Mouse (Mus musculus): Measurements from ENCODE around the gene Tdrd5. TPM values are rescaled to one million over a fixed set of nuclear protein-coding genes. Genes with fewer than 3 reads are reported as not detected.
"Not testable (repeated sequence)": the region's sequence is repeated elsewhere in the genome, so short reads cannot be mapped to it uniquely, and the experiment has no call there.

The Tdrd5 gene
- polyA plus RNA-seq, 1 experiment from 2014 or later, result not detected

DNA sequence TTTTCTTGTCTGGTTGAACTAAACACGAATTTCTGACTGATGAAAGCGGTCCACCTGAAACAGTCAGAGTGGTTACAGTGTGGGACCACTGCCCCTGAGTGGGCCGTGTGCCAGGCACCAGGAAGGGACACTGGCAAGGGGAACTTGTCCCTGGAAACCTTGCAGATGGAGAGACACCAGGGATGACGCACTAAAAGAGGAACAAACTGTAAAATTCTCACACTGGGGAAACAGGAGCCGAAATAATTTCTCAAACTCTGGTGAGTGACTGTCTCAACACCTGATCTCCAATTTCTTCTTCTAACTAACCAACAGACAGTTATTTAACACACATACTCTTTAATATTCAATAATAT is 17.9 kb downstream of the Tdrd5 start:
- H3K4me1 ChIP-seq, result no peaks in the 10 kb centered on the region
- no peaks in the 10 kb centered on the region for H3K36me3 ChIP-seq
- H3K4me3 ChIP-seq, result no peak overlapping the region
- no peaks in the 10 kb centered on the region for H3K9me3 ChIP-seq (replicated peaks)
- 89% methylated on average over 5 of the region's 5 CpGs for WGBS
- H3K27me3 ChIP-seq (ENCODE audit: low read depth, poor library complexity, severe bottlenecking), result no peaks in the 10 kb centered on the region
- no peak for DNase-seq (ENCODE audit: low spot score)
- no peak overlapping the region for H3K27ac ChIP-seq

DNA sequence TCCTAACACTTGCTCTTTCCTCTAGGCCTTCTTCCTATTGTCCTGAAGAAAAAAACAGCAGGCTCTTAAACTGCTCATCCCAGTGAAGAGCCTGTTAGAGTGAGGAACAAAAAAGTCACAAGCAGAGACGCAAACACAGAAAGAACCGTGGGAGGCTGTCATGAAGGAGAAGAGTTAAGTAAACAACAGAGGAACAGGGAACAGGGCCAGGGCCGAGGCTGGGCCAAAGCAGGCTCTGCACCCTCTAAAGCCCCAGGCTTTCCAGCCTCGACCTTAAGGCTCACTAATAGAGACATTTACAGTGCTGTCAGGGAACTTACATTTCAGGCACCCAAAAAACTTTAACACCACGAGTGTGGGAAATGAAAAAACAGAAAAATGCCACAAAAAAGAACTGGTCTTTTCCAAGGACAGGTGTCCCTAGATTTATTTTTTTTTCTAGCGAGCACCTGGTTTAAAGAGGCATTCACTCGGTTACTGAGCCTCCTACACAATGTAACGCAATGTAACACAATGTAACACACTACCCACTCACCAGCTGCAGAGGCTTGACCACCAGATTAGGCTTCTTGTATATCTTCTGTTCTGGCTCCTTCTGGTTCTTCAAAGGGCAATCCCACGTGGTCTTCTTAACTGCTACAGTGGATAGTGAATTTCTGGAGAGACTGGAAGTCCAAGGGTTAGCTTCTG is 18.5 kb downstream of the Tdrd5 start:
- no peaks in the 10 kb centered on the region for H3K27me3 ChIP-seq (ENCODE audit: low read depth, poor library complexity, severe bottlenecking)
- WGBS, result 57% methylated on average over 9 of the region's 9 CpGs

DNA sequence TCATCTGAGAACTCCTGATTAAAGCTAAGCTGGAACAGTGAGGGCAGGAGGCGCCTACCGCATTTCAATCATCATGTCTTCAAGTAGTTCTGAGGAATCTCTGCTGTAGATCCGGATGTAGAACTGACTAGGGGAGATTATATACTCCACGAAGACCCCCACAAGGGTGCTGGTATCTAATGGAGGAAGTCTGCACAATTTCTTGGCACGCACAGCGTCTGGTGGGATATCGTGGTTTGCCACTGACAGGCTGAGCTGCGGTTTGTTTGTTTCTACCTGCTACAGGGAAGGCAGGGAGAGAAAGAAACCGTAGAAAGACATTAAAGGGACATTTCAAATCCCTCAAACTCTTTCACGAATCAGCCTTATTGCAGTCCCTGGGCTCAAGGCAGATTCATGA is 19.3 kb downstream of the Tdrd5 start:
- no peak overlapping the region for H3K27ac ChIP-seq
- no peak overlapping the region for H3K4me3 ChIP-seq
- H3K27me3 ChIP-seq (ENCODE audit: low read depth, poor library complexity, severe bottlenecking), result no peaks in the 10 kb centered on the region
- DNase-seq (ENCODE audit: low spot score), result no peak
- no peaks in the 10 kb centered on the region for H3K4me1 ChIP-seq
- 82% methylated on average over 10 of the region's 10 CpGs for WGBS
- H3K9me3 ChIP-seq (replicated peaks), result no peaks in the 10 kb centered on the region
- no peaks in the 10 kb centered on the region for H3K36me3 ChIP-seq

More for the DNA sequence above, 18.5 kb downstream of the Tdrd5 start:
- no peaks in the 10 kb centered on the region for H3K36me3 ChIP-seq
- DNase-seq (ENCODE audit: low spot score), result no peak
- H3K9me3 ChIP-seq (replicated peaks), result no peaks in the 10 kb centered on the region
- H3K27ac ChIP-seq, result no peak overlapping the region
- no peaks in the 10 kb centered on the region for H3K4me1 ChIP-seq
- H3K4me3 ChIP-seq, result no peak overlapping the region

DNA sequence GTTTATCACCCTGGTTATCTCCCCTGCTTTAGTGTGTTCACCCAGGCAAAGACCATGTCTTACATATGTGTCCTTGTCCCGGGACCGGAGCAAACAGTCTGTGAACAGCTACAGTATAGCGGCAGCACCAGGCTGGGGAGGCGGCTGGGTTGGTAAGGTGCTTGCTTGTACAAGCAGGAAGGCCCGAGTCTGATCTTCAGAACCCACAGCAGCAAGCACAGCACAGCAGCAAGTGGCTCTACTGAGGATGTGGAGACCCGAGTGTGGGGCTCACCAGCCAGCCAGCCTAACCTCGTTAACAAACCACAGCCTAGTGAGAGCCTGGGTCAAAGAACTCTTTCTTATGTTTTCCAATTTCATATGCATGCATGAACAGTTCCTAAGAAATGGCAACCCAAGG is 23.3 kb downstream of the Tdrd5 start:
- Histone ChIP-seq H3K4me3 (no peak overlapping the region), H3K9me3 (replicated peaks) (no peaks in the 10 kb centered on the region), H3K27ac (no peak overlapping the region), H3K4me1 (no peaks in the 10 kb centered on the region), H3K27me3 (ENCODE audit: low read depth, poor library complexity, severe bottlenecking) (no peaks in the 10 kb centered on the region), H3K36me3 (no peaks in the 10 kb centered on the region)
- WGBS, result 84% methylated on average over 7 of the region's 7 CpGs
- DNase-seq (ENCODE audit: low spot score), result no peak

DNA sequence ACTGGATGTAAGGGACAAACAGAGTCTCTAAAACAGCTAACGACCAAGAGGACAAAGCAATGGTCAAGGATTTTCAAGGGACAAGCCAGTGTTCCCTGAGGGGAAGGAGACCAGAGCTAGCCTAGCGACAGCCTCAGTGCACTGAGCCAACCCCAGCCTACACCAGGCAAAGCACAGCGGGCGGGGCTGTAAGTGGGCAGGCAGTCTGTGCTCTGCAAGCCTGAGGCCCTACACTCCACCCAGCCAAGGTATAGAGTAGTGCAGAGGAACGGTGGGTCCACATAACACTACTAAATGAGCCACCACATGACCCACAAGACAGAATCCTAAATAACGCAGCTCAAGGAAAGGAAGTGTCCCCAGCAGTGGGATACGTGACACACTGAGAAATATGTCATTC is 29.8 kb downstream of the Tdrd5 start:
- H3K27ac ChIP-seq, result no peak overlapping the region
- no peaks in the 10 kb centered on the region for H3K27me3 ChIP-seq (ENCODE audit: low read depth, poor library complexity, severe bottlenecking)
- no peaks in the 10 kb centered on the region for H3K9me3 ChIP-seq (replicated peaks)
- DNase-seq (ENCODE audit: low spot score), result no peak
- no peak overlapping the region for H3K4me3 ChIP-seq
- WGBS, result 59% methylated on average over 7 of the region's 7 CpGs
- 0 out of 2 replicates have a peak, but pooled peaks cover 3% of the 10 kb centered on the region for H3K4me1 ChIP-seq
- H3K36me3 ChIP-seq, result no peaks in the 10 kb centered on the region

DNA sequence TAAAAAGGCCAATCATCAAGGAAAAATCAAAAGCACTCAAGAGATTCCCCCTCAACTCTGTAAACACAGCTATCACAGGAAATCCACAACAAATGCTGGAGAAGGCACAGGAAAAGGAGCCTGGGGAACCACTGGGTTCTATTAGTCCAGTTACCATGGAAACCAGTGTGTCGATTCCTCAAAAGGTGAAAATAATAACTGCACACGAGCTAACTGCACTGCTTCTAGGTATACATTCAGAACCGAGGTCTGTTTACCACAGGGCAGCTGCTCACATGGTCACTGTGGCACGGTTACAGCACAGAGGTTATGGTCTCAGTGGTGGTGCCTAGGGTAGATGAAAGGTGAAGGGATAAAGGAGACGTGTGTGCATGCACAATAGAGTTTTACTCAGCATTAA is 31.8 kb downstream of the Tdrd5 start:
- DNase-seq (ENCODE audit: low spot score), result no peak
- no peaks in the 10 kb centered on the region for H3K27me3 ChIP-seq (ENCODE audit: low read depth, poor library complexity, severe bottlenecking)
- no peaks in the 10 kb centered on the region for H3K9me3 ChIP-seq (replicated peaks)
- H3K4me1 ChIP-seq, result 0 out of 2 replicates have a peak, but pooled peaks cover 3% of the 10 kb centered on the region
- WGBS, result 77% methylated on average over 5 of the region's 5 CpGs
- no peak overlapping the region for H3K4me3 ChIP-seq
- no peak overlapping the region for H3K27ac ChIP-seq
- H3K36me3 ChIP-seq, result no peaks in the 10 kb centered on the region

DNA sequence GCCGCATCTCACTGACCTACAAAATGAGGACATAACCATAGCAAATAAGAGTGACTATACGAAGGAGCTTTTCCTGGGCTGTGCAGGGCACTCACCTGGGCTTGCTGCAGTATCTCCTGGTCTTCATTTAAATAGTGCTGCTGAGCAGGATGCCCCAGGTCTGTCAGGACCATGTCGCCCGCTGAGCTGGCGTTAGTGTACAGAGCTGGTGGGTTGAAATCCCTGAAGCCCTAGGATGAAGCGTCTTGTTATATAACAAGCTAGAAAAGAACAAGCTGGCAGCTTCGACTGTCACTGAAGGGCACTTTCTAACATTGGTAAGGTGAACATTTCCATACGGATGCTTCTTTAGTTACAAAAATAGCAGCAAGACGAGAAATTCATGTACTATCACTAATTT is 33.0 kb downstream of the Tdrd5 start:
- H3K9me3 ChIP-seq (replicated peaks), result no peaks in the 10 kb centered on the region
- H3K4me1 ChIP-seq, result 0 out of 2 replicates have a peak, but pooled peaks cover 3% of the 10 kb centered on the region
- H3K36me3 ChIP-seq, result no peaks in the 10 kb centered on the region
- WGBS, result 86% methylated on average over 9 of the region's 9 CpGs
- H3K27me3 ChIP-seq (ENCODE audit: low read depth, poor library complexity, severe bottlenecking), result no peaks in the 10 kb centered on the region
- no peak overlapping the region for H3K27ac ChIP-seq
- H3K4me3 ChIP-seq, result no peak overlapping the region
- DNase-seq (ENCODE audit: low spot score), result no peak

DNA sequence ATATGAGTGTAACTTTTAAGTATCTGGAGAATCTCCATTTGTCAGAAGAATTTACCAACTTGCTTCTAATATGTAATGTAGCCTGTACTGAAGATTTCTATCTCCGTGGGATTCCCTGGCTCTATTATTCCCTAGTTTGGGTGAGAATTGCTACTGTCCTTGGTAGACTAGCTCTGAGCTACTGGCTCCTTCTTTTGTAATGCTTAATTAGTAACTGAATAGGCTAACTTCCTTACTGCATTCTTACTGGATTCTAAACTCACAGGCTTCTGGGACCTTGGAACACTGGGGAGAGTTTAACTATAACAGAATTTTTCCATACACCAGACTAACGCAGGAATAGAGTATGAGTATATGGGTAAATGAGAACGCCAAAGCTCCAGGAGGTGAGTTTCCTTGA is 34.9 kb downstream of the Tdrd5 start:
- not testable (repeated sequence) for DNase-seq (ENCODE audit: low spot score); H3K4me1 ChIP-seq; H3K27me3 ChIP-seq (ENCODE audit: low read depth, poor library complexity, severe bottlenecking); H3K4me3 ChIP-seq; H3K36me3 ChIP-seq; H3K9me3 ChIP-seq (replicated peaks); H3K27ac ChIP-seq
- 35% methylated on average over 3 of the region's 3 CpGs for WGBS

DNA sequence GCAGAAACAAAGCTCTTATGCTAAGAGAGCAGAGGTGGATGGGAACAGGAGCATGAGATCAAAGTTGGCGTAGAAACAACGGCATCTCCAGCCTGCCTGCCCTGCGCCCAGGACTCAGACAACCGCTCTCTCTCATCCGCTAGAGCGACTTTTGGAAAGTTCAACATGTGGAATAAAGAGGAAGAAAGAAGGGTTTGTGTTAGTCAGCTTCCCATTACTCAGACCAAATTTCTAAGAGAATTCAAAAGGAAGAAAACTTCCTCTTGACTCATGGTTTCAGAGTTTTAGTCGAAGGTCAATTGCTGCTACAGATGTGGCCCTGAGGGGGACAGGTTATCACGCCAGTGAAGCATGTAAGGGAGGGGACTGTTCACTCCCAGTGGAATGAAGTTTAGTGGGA is 39.5 kb downstream of the Tdrd5 start:
- Histone ChIP-seq H3K4me1 (no peaks in the 10 kb centered on the region), H3K36me3 (no peaks in the 10 kb centered on the region), H3K9me3 (replicated peaks) (no peaks in the 10 kb centered on the region), H3K27ac (no peak overlapping the region), H3K27me3 (ENCODE audit: low read depth, poor library complexity, severe bottlenecking) (no peaks in the 10 kb centered on the region), H3K4me3 (no peak overlapping the region)
- no peak for DNase-seq (ENCODE audit: low spot score)
- 91% methylated on average over 8 of the region's 8 CpGs for WGBS

DNA sequence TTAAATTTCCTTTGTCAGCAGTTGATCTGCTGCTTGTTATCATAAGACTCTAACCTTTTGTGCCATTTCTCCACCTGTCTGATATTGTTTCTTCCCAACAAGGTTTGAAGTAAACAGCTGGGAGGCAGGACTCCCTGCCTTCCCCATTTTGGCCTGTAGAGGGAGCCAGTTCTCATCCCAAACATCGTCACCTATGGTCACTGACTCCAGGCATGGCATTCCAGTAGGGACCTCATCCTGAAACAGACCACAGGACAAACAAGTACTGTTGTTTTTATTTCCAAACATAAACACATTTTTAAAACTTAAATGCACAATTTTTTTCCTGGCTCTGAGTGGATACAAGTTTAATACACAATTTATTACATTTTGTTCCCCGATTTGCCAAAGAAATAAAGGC is 40.1 kb downstream of the Tdrd5 start:
- DNase-seq (ENCODE audit: low spot score), result peak; percentile 78
- Histone ChIP-seq H3K9me3 (replicated peaks) (no peaks in the 10 kb centered on the region), H3K4me3 (no peak overlapping the region), H3K36me3 (no peaks in the 10 kb centered on the region), H3K27ac (no peak overlapping the region), H3K27me3 (ENCODE audit: low read depth, poor library complexity, severe bottlenecking) (no peaks in the 10 kb centered on the region), H3K4me1 (no peaks in the 10 kb centered on the region)
- 50% methylated on average over 2 of the region's 2 CpGs for WGBS

DNA sequence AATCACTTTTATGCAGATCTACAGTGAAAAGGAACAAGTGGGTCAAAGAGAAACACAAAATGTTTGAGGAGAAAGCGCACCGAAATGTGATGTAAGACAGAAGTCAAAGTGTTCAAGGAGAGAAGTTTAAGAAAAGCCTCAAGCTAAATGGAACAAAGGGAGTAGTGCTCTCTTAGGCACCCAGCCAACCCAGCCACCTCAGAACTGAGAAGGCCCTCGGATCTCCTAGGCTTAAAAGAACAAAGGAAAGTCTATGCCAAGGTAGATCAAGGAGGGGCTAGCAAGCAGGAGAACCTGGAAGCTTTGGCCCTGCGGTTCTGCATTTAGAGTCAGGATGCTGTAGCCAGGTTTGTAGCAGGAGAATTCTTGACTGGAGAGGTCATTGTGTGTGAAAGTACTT is 48.6 kb downstream of the Tdrd5 start:
- Histone ChIP-seq H3K27ac (no peak overlapping the region), H3K4me1 (0 out of 2 replicates have a peak, but pooled peaks cover 3% of the 10 kb centered on the region), H3K4me3 (no peak overlapping the region), H3K36me3 (no peaks in the 10 kb centered on the region), H3K27me3 (ENCODE audit: low read depth, poor library complexity, severe bottlenecking) (no peaks in the 10 kb centered on the region), H3K9me3 (replicated peaks) (no peaks in the 10 kb centered on the region)
- DNase-seq (ENCODE audit: low spot score), result no peak
- 84% methylated on average over 4 of the region's 4 CpGs for WGBS

DNA sequence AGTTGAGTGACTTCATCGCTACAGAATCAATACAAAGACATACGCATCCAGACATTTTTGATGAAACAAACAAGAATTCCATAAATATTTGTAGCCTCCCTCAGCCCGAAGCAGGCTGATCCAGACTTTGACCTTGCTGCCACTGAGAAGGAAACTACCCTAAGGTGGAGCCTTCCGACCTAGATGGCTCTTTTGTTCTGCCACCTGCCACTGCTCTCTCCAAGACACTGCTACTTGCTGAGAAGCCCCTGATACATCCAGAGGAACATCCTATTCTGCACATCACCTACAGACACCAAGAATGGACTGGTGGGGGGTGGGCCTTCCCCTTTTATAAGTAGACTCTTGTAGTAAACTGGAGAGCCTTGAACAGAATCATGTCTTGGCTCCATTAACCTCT is 52.4 kb downstream of the Tdrd5 start:
- H3K27me3 ChIP-seq (ENCODE audit: low read depth, poor library complexity, severe bottlenecking); H3K9me3 ChIP-seq (replicated peaks); H3K4me1 ChIP-seq; H3K27ac ChIP-seq; H3K36me3 ChIP-seq; H3K4me3 ChIP-seq; DNase-seq (ENCODE audit: low spot score): not testable (repeated sequence)
- WGBS, result 89% methylated on average over 4 of the region's 4 CpGs

DNA sequence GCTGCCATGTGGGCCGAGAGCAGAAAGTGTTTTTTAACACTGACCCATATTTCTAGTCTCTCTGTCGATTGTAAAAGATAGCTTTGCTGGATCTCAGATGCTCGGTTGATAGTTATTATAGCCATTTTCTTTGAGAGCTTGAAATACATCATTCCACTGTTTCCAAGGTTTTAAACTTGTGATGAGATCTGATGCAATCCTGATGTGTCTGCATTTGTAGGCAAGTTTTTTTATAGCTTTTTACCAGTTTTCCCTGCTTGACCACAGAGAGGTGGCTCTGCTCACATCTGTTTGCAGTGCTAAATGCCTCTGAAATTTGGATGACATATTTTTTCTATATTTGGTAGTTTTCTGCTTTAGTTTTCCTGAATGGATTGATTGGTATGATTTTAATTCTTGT is 55.6 kb downstream of the Tdrd5 start:
- no peaks in the 10 kb centered on the region for H3K36me3 ChIP-seq
- H3K4me1 ChIP-seq, result no peaks in the 10 kb centered on the region
- H3K27me3 ChIP-seq (ENCODE audit: low read depth, poor library complexity, severe bottlenecking), result no peaks in the 10 kb centered on the region
- H3K27ac ChIP-seq, result no peak overlapping the region
- H3K9me3 ChIP-seq (replicated peaks), result no peaks in the 10 kb centered on the region
- H3K4me3 ChIP-seq, result no peak overlapping the region
- WGBS, result 64% methylated on average over 3 of the region's 3 CpGs
- DNase-seq (ENCODE audit: low spot score), result no peak

DNA sequence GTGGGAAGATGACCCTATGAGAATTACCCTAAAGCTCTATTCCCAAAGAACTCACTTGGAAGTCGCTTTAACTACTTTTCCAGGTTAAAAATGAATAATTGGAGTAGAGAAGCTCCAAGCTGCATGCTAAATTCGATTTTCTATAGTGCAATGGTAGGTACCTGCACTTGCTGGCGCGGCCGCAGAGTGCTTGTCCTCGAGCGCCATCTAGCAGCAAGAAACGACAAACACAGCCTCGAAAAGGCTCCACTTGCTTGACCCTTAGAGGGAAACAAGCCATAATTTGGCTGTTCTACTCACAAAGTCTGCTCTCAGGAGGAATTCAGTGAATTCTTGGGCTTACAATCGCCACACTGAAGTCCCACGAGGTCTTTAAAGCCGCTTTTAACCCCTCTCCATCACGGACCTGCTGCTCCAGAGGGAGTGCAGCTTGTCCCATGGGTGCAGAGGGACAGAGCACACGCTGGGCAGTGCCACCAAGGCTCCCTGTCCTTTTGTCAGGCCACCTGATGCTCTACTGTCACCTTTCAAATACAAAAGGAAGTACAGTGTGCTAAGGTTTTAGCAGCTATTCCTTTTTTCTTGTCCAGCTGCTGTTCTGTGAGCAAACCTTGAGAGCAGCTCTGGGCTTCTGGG is 61.6 kb downstream of the Tdrd5 start:
- Histone ChIP-seq H3K27me3 (ENCODE audit: low read depth, poor library complexity, severe bottlenecking) (0 out of 2 replicates have a peak, but pooled peaks cover 4% of the 10 kb centered on the region), H3K36me3 (no peaks in the 10 kb centered on the region), H3K9me3 (replicated peaks) (no peaks in the 10 kb centered on the region), H3K4me1 (no peaks in the 10 kb centered on the region), H3K27ac (no peak overlapping the region), H3K4me3 (no peak overlapping the region)
- DNase-seq (ENCODE audit: low spot score), result peak; percentile 75
- whole genome bisulfite sequencing, result 8% methylated on average over 14 of the region's 14 CpGs
